Mouse (Mus musculus) heart, embryonic 12.5 days (tissue): ENCODE data around the gene Adprhl1. TPM values are rescaled to one million over a fixed set of nuclear protein-coding genes. Genes with fewer than 3 reads are reported as not detected.

Experiments used
- ATAC-seq: fragments of 200-750 bp; cut with Nextera tagmentation; 2 replicates; pipeline ENCODE4 v1.8.0; 2017; ENCODE audit warnings: moderate TSS enrichment, moderate library complexity; ENCODE audit not compliant: insufficient number of reproducible peaks, low FRiP score
- H3K27ac ChIP-seq: fragments of 300-500 bp; sonication (generic); 2 replicates; pipeline ENCODE4 v1.5.1; 2016; ENCODE audit warnings: mild to moderate bottlenecking, moderate library complexity; ENCODE audit not compliant: poor library complexity, severe bottlenecking
- H3K27me3 ChIP-seq: fragments of 300-500 bp; sonication (generic); replicated peaks from 2 replicates; pipeline ENCODE4 v1.6.1; 2016; ENCODE audit warnings: mild to moderate bottlenecking, moderate library complexity
- H3K36me3 ChIP-seq: fragments of 300-500 bp; sonication (generic); 2 replicates; pipeline ENCODE4 v1.6.1; 2016; ENCODE audit warnings: mild to moderate bottlenecking, moderate library complexity
- H3K4me1 ChIP-seq: fragments of 300-500 bp; sonication (generic); replicated peaks from 2 replicates; pipeline ENCODE4 v1.6.1; 2016; ENCODE audit warnings: mild to moderate bottlenecking
- H3K4me2 ChIP-seq: fragments of 300-500 bp; sonication (generic); 2 replicates; pipeline ENCODE4 v1.6.1; 2016; ENCODE audit warnings: mild to moderate bottlenecking, moderate library complexity
- H3K4me3 ChIP-seq: fragments of 300-500 bp; sonication (generic); 2 replicates; pipeline ENCODE4 v1.5.1; 2016; ENCODE audit warnings: mild to moderate bottlenecking
- H3K9ac ChIP-seq: fragments of 300-500 bp; sonication (generic); 2 replicates; pipeline ENCODE4 v1.6.1; 2016; ENCODE audit warnings: mild to moderate bottlenecking, moderate library complexity
- H3K9me3 ChIP-seq: fragments of 300-500 bp; sonication (generic); replicated peaks from 2 replicates; pipeline ENCODE4 v1.6.1; 2016; ENCODE audit warnings: mild to moderate bottlenecking, moderate library complexity
- WGBS: fragments of 180-500 bp; shearing (Covaris S2); methylation state at CpG from one replicate; pipeline ENCODE4 v1.1.7; 2016; 5-methylcytosine and 5-hydroxymethylcytosine counted together
- polyA plus RNA-seq: library from polyadenylated mRNA; unstranded; fragments of >200 nt; fragmentation: Nextera tagmentation; extraction: Ambion mirVana; gene quantifications from 2 replicates; pipeline ENCODE4 v1.2.1, GENCODE M21; 2016

Gene Adprhl1
- polyA plus RNA-seq, 1 experiment from 2014 or later: 167 TPM

- H3K4me2 ChIP-seq: no peak overlapping the region
- H3K27ac ChIP-seq: no peak overlapping the region
- H3K9me3 ChIP-seq: no peaks in the 10 kb centered on the region
- ATAC-seq: no peak
- no peak overlapping the region for H3K4me3 ChIP-seq
- no peak overlapping the region for H3K9ac ChIP-seq
- H3K36me3 ChIP-seq: peaks cover 62% of the 10 kb centered on the region
- no peaks in the 10 kb centered on the region for H3K4me1 ChIP-seq
- 87% methylated on average over 5 of the region's 5 CpGs for WGBS
- H3K27me3 ChIP-seq: no peaks in the 10 kb centered on the region
These were observed 18.9 kb upstream of the Adprhl1 start for GRCm38 (mm10) chr8:13272834-13273233.

- Histone ChIP-seq H3K4me2 (no peak overlapping the region), H3K36me3 (peaks cover 48% of the 10 kb centered on the region)
- no peak for ATAC-seq
These were observed 13.6 kb upstream of the Adprhl1 start for GRCm38 (mm10) chr8:13267566-13267965.

GRCm38 (mm10) chr8:13263376-13263775 lies 9.4 kb upstream of the Adprhl1 start:
- no peaks in the 10 kb centered on the region for H3K27me3 ChIP-seq
- no peaks in the 10 kb centered on the region for H3K9me3 ChIP-seq
- 80% methylated on average over 3 of the region's 3 CpGs for WGBS
- no peak for ATAC-seq
- H3K4me1 ChIP-seq: no peaks in the 10 kb centered on the region
- H3K27ac ChIP-seq: no peak overlapping the region
- H3K9ac ChIP-seq: no peak overlapping the region
- H3K36me3 ChIP-seq: peaks cover 42% of the 10 kb centered on the region
- no peak overlapping the region for H3K4me2 ChIP-seq
- no peak overlapping the region for H3K4me3 ChIP-seq

More at GRCm38 (mm10) chr8:13267566-13267965, 13.6 kb upstream of the Adprhl1 start:
- no peaks in the 10 kb centered on the region for H3K27me3 ChIP-seq
- no peak overlapping the region for H3K4me3 ChIP-seq
- no peak overlapping the region for H3K9ac ChIP-seq
- WGBS: 66% methylated on average over 2 of the region's 2 CpGs
- no peak overlapping the region for H3K27ac ChIP-seq
- H3K9me3 ChIP-seq: no peaks in the 10 kb centered on the region
- no peaks in the 10 kb centered on the region for H3K4me1 ChIP-seq

GRCm38 (mm10) chr8:13253413-13253812 lies 549 bp downstream of the Adprhl1 start:
- 52% methylated on average over 5 of the region's 5 CpGs for WGBS
- ATAC-seq: no peak
- no peaks in the 10 kb centered on the region for H3K9me3 ChIP-seq
- H3K4me1 ChIP-seq: peaks cover 23% of the 10 kb centered on the region
- peak overlapping the region; percentile 95 for H3K27ac ChIP-seq
- H3K9ac ChIP-seq: peak overlapping the region; percentile 82
- peak overlapping the region; percentile 66 for H3K4me2 ChIP-seq
- peak overlapping the region; percentile 52 for H3K4me3 ChIP-seq
- H3K36me3 ChIP-seq: peaks cover 40% of the 10 kb centered on the region
- H3K27me3 ChIP-seq: no peaks in the 10 kb centered on the region

DNA sequence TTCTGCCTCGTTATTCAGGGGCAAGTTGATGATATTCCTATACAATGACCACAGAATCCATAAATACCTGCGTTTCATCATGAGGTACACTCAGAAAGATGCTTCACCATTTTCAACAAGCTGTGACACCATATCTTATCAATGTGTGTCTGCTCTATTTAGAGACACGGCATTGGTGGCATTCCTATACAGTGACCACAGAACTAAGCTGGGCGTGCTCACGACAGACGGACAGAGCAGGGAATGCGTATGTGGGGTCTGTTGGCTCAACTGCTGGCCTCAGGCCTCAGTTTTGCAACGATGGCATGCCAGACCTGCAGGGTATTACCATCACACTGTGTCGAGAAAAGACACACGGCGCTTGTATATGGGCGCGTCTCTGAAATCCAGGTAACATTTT lies 1.1 kb downstream of the Adprhl1 start:
- Histone ChIP-seq H3K27ac (peak overlapping the region; percentile 95), H3K9me3 (no peaks in the 10 kb centered on the region), H3K4me2 (peak overlapping the region; percentile 66), H3K9ac (peak overlapping the region; percentile 82), H3K36me3 (peaks cover 40% of the 10 kb centered on the region), H3K4me1 (peaks cover 23% of the 10 kb centered on the region), H3K27me3 (no peaks in the 10 kb centered on the region), H3K4me3 (peak overlapping the region; percentile 52)
- 37% methylated on average over 13 of the region's 13 CpGs for WGBS
- ATAC-seq: peak; percentile 76

GRCm38 (mm10) chr8:13244343-13244880 lies 9.6 kb downstream of the Adprhl1 start:
- 69% methylated on average over 11 of the region's 11 CpGs for WGBS
- 0 out of 2 replicates have a peak, but pooled peaks have one; percentile 17 for ATAC-seq
- Histone ChIP-seq H3K4me3 (no peak overlapping the region), H3K9ac (peak overlapping the region; percentile 22; the same call in 1 of the 2 replicates), H3K4me1 (peaks cover 44% of the 10 kb centered on the region), H3K27ac (peak overlapping the region; percentile 87), H3K27me3 (no peaks in the 10 kb centered on the region), H3K9me3 (no peaks in the 10 kb centered on the region), H3K36me3 (peaks cover 79% of the 10 kb centered on the region), H3K4me2 (no peak overlapping the region)

GRCm38 (mm10) chr8:13242985-13243870 lies 10.7 kb downstream of the Adprhl1 start:
- 59% methylated on average over 10 of the region's 10 CpGs for WGBS
- no peak overlapping the region for H3K4me2 ChIP-seq
- H3K4me1 ChIP-seq: peaks cover 41% of the 10 kb centered on the region
- peak; percentile 75 for ATAC-seq
- H3K27ac ChIP-seq: peak overlapping the region; percentile 87
- H3K4me3 ChIP-seq: no peak overlapping the region
- H3K9me3 ChIP-seq: no peaks in the 10 kb centered on the region
- H3K9ac ChIP-seq: peak overlapping the region; percentile 46; the same call in 1 of the 2 replicates
- H3K27me3 ChIP-seq: no peaks in the 10 kb centered on the region
- H3K36me3 ChIP-seq: peaks cover 79% of the 10 kb centered on the region

GRCm38 (mm10) chr8:13240691-13241090 lies 13.3 kb downstream of the Adprhl1 start:
- 75% methylated on average over 7 of the region's 7 CpGs for WGBS
- Histone ChIP-seq H3K36me3 (peaks cover 67% of the 10 kb centered on the region), H3K9ac (no peak overlapping the region), H3K4me3 (no peak overlapping the region), H3K27me3 (no peaks in the 10 kb centered on the region; the same call in 1 of the 2 replicates), H3K9me3 (no peaks in the 10 kb centered on the region), H3K4me2 (no peak overlapping the region), H3K27ac (no peak overlapping the region), H3K4me1 (peaks cover 41% of the 10 kb centered on the region)
- no peak for ATAC-seq

DNA sequence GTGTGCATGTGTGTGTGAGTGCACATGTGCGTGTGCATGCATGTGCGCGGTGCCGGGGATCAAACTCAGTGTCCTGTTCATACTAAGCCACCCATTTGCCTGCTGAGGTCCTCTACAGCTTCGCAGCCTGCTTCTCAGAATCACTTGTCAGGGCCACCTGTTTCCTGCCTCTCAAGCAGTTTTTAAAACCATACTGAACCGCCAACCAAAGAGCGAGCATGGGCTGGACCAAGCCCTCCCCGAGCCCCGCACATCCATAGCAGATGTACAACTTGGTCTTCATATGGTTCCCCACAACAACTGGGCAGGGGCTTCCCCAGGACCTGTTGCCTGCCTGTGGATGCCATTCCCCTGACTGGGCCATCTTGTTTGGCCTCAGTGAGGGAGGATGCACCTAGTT lies 13.9 kb downstream of the Adprhl1 start:
- Histone ChIP-seq H3K4me1 (peaks cover 37% of the 10 kb centered on the region), H3K9me3 (no peaks in the 10 kb centered on the region), H3K27me3 (no peaks in the 10 kb centered on the region; the same call in 1 of the 2 replicates), H3K36me3 (peaks cover 67% of the 10 kb centered on the region), H3K27ac (no peak overlapping the region), H3K4me3 (no peak overlapping the region), H3K9ac (no peak overlapping the region), H3K4me2 (no peak overlapping the region)
- no peak for ATAC-seq
- WGBS: 85% methylated on average over 9 of the region's 9 CpGs

GRCm38 (mm10) chr8:13234803-13235202 lies 19.2 kb downstream of the Adprhl1 start:
- WGBS: 82% methylated on average over 13 of the region's 13 CpGs
- Histone ChIP-seq H3K4me3 (no peak overlapping the region), H3K27ac (no peak overlapping the region), H3K4me1 (peaks cover 29% of the 10 kb centered on the region), H3K36me3 (peaks cover 57% of the 10 kb centered on the region), H3K9ac (no peak overlapping the region), H3K27me3 (no peaks in the 10 kb centered on the region; the same call in 1 of the 2 replicates), H3K4me2 (no peak overlapping the region), H3K9me3 (no peaks in the 10 kb centered on the region)
- ATAC-seq: no peak

DNA sequence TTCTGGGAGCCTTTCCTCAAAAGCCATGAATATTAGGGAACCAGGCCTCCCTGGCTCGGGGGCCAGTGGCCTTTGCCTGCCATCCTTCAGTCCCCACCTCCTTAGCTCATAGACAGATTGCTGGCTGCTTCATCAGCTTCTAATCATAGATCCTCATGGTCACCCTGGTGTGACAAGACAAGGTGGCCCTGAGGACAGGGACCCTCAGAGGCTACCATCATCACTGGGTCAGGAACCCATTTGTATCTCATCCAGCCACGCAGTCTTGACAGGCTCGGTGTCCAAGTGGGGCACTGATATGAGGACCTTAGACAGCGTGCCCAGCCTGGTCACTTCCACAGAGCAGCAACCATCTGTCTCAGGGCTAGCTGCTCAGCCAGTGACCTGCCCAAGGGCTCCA lies 23.5 kb downstream of the Adprhl1 start:
- Histone ChIP-seq H3K36me3 (peaks cover 33% of the 10 kb centered on the region), H3K9me3 (no peaks in the 10 kb centered on the region), H3K27ac (peak overlapping the region; percentile 62), H3K9ac (peak overlapping the region; percentile 14; the same call in 1 of the 2 replicates), H3K27me3 (no peaks in the 10 kb centered on the region), H3K4me1 (peaks cover 70% of the 10 kb centered on the region), H3K4me2 (no peak overlapping the region), H3K4me3 (no peak overlapping the region)
- no peak for ATAC-seq
- whole genome bisulfite sequencing: 53% methylated on average over 4 of the region's 4 CpGs
